Mouse (Mus musculus): ENCODE measurements around the gene Ficd.
"Not testable (repeated sequence)": the region's sequence is repeated elsewhere in the genome, so short reads cannot be mapped to it uniquely, and the experiment has no call there.

Gene Ficd

DNA sequence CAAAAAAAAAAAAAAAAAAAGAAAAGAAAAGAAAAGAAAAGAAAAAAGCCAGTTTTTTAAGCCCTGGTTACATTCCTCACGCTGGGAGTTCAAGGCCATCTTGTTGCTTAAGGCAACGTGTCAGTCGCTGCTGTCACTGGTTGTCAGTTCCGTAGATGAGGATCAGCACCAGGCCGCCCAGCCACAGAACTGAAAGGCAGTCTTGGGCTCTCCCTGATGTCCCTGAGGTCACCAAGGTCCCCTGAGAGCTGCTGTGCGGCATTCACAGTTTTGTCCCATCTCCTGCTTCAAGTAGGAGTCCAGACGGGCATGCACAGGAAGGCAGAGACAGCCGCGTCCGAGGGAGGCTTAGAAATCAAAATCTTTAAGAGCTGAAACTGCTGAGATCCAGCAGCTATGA is 40.0 kb downstream of the Ficd start:
- no peak for DNase-seq

DNA sequence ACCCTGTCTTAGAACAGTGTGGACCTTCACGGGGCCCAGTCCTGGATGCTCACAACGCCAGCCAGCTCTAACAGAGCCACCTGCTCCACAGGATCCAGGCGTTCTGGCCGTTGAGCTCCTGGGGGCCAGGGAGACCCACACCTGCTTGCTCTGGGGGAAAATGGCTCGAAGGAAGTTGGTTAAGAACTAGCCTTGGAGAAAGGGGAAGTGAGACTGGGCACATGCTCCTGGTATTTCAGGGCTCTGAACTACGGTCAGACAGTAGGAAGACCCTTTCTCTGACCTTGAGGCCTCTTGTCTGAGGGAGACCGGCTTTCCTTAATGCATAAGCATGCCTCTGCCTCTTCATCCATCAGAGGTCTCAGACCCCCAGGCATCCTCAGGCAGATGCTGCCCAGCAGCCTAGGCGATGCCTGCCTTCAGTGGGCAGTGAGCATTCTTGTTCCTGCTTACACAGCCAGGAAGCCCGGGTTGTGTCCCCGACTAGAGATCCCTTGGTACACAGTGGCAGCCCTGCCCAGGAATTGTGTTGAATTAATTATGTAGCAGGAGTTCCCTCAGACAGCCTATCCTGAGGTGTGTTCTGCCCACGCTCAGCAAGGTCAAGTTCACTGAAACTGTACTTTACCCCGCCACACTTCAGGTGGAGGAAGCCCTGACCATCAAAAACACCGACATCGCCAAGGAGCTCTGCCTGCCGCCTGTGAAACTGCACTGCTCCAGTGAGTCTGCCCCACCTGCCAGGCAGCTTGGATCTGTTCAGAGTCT is 40.7 kb downstream of the Ficd start:
- DNase-seq = no peak

DNA sequence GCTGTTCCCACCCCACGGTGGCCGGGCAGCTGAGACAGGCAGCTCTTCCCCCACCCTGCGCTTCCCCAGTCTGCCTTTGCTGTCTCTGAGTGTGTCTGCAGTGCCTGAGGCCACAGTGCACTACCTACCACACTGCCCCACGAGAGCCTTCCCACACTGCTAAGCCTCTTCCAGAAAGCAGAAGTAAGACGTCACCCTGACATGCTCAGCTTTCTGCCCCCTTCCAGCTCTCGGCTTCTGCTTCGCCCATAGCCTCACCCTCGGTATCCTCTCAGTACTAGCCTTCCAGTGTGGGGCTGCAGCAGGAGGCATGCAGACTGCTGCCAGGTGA is 41.3 kb downstream of the Ficd start:
- no peak for DNase-seq

DNA sequence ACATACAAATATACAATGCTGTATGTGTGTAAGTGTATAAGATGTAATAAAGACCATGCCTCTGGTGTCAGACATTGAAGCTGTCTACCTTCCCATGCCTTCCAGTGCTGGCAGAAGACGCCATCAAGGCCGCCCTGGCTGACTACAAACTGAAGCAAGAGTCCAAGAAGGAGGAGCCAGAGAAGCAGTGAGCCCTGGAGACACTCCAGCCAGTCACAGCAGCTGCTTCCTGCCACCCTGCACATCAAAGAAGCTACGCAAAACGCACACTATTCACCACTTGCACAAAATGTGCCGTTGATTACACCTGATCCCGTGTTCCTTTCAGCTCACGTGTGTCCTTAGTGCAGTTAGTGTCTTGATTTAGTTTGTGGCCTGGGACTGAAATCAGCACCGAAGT is 42.1 kb downstream of the Ficd start:
- not testable (repeated sequence) for DNase-seq

DNA sequence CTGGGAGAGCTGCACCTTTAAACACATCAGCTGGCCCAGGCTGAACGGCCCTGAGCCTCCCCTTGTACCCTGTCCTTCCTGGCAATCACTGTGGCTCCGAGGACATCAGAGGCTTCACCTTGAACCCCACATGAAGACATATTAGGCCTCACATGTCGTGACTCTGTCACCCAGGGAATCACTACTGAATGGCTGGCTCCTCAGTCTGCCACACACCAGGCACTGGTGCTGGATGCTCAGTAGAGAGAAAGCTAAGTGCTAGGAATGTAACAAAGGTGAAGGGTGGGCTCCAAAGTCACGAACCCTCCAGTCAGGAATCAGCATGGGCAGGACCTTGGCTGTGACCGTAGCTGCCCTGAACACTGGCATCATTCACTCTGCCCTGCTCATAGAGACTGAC is 44.0 kb downstream of the Ficd start:
- DNase-seq = no peak

DNA sequence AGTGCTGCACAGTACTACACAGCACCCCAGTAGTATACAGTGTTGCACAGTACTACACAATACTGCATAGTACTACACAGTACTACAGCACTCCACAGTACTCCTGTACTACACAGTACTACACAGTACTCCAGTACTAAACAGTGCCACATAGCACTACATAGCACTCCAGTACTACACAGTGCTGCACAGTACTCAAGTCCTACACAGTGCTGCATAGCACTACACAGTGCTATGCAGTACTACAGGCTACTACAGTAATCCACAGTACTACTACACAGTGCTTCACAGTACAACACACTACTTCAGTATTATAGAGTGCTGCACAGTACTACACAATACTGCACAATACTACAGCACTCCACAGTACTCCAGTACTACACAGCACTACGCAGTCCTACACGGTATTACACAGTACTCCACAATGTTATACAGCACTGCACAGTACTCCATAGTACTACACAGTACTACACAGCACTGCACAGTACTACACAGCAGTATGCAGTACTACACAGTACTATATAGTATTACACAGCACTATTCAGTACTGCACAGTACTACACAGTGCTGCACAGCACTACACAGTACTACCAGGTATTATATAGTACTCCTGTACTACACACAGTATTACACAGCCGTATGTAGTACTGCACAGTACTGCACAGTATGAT is 44.6 kb downstream of the Ficd start:
- DNase-seq = no peak

DNA sequence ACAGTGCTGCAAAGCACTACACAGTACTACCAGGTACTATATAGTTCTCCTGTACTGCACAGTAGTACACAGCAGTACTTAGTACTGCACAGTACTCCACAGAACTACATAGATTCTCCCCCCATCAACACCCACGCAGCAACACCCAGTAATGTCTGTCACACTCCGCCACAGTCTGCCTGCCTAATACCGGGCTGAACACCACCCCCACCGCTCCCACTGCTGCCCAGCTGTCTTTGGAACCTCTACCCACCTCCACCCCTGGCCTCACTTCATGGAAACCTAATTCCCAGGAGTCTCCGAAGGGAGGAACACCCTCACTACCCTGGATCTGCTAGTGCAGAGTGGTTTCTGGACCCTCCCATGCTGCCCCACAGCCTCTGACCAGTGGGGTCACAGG is 45.2 kb downstream of the Ficd start:
- no peak for DNase-seq

DNA sequence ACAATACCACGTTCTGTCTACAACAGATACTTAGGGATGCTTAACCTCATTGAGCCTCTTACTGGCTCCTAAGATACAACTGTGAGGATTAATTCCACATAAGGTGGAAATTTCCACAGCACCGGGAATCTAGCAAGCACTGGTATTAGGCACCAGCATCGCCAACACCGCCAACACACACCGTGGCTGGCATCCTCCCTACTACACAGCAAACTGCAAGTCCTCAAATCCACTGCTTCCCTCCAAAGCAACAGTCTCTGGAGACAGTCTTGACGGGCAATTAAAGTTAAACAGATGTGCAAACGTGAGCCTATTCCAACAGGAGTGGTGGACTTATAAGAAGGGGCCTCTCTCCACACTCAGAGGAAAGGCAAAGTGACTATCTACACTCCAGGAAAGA is 45.7 kb downstream of the Ficd start:
- DNase-seq = no peak

DNA sequence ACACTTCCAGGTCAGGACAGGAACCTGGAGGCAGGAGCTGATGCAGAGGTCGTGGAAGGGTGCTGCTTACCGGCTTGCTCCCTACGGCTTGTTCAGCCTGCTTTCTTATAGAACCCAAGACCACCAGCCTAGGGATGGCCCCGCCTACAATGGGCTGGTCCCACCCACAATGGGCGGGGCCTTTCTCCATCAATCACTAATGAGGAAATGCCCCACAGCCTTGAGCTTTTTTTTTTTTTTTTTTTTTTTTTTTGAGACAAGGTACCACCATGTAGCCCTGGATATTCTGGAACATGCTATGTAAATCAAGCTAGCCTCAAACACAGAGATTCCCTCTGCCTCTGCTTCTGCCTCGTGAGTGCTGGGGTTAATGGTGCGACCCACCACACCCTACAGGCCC is 46.3 kb downstream of the Ficd start:
- DNase-seq = no peak

DNA sequence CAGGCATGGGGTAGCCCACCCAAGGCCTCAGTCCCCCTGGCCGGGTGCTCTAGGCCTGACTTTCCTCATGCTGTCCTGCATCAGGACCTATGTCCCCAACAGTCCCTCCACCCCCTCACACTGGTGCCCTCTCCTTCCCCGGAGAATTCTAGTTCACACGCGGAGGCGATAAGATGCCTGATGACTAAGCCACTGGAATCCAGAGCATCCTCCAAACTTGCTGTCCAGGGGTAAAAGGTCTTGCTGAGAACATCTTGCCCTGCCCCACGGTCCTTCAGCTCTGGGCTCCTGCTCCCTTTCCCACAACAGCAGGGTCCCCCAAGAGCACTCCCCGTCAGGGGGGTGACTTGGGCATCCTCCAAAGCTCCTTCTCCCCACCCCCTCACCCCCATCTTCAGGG is 47.0 kb downstream of the Ficd start:
- no peak for DNase-seq

DNA sequence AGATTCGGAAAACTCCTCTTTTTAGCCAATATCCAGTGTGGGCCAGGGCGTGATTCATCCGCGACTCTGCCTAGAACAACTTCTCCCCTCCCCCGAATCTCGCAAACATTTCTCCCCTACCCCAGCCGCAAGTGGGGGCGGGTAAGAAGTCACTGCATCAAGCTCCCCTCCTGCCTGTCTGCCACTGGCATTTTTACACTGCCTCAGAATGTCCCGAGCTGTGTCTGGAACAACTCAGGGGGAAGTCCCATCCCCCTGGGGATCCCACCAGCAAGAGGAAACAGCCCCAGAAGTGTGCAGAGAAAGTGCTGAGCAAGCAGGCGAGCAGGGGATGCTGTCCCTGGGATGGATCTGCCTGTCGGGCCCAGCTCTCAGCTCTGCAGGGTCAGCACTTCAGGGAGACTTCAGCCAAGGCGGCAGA is 48.0 kb downstream of the Ficd start:
- no peak for DNase-seq

DNA sequence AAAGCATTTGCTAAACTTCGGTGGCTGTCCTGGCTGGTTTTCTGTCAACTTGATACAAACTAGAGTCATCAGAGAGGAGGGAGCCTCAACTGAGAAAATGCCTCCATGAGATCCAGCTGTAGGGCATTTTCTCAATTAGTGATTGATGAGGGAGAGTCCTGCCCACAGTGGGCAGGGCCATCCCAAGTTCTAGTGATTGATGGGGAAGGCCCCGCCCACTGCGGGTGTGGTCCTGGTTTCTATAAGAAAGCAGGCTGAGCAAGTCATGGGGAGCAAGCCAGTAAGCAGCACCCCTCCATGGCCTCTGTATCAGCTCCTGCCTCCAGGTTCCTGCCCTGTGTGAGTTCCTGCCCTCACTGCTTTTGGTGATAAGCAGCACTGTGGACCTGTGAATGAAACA is 48.5 kb downstream of the Ficd start:
- not testable (repeated sequence) for DNase-seq

DNA sequence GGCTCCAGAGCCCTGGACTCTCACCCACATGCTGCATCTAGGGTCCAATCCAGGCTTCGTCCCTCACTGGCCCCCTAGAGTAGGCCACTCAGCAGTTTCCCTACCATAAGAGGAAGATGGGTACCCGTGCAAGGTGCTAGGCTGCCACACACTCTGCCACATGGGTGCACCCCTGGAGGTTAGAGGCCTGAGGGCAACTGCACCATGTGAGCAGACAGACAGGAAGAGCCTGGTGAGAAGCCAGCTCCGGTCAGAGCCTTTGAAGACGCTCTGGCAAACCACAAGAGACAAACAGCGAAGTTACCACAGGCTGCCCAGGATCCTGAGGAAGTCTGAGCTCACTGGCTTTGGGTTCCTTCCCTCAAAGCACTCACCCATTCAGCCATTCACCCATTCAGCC is 51.4 kb downstream of the Ficd start:
- no peak for DNase-seq

DNA sequence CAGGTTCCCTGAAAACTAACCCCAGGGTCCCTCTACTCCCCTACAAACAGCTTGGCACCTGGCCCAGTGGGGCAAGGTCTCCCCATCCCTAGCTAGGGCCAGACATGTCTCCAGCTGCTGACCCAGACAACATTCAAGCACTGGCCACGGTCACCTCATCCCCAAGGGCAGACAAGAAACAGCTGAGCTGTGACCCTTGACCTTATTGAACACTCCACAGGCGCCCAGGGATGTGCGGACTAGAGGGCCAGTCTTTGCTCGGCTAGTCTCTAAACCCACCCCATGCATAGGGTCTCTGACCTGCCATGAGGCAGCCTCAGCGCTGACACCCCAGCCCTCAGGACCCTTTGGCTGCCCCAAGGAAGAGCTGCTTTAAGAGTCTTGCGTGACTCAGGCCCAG is 53.0 kb downstream of the Ficd start:
- no peak for DNase-seq

DNA sequence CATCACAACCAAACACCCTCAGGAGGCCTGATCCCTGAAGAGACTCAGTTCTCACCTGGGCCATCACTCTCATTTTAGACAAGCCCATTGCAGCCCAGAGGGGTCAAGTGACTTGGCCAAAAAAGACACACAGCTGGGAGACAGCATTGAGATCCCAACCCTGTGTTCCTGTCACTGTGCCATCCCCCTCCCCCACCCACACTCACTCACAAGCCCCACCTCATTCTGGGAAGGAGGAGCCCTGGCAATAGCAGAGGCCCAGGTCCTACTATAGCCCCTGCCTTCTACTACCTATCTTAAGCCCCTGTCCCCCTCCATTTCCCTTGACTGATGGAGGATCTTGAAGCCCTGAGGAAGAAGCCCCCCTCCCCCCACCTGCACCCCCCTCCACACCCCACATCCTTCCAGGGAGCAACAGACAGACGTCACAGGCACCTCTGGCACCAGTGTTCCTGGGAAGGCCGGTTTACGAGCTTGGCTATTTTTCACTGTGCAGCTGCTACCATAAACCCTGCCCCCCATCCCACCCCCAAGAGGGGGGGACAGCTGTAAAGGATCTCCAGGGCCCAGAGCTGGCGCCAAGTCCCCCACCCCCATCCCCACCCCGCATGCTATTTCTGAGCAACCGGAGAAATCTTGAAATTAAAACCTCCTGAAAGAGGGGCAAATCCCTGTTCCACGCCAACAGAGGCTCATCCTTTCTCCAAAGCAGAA is 53.6 kb downstream of the Ficd start:
- no peak for DNase-seq

All from cerebellum, adult 18-20 months (tissue).